Comparison of ENCODE assay signal across 8 mouse cellular contexts in genomic region chr10:118810908-118811711, GRCm38 (mm10). TPM values are rescaled to one million over a fixed set of nuclear protein-coding genes. Genes with fewer than 3 reads are reported as not detected.
DNase-seq lines count a peak whose midpoint lies in the region; ATAC-seq and TF ChIP-seq lines count a peak whose summit lies in the region.

No protein-coding gene starts in this region.

- DNase-seq in gastrocnemius, postnatal 14 days, result peak; percentile 16
- no peak for DNase-seq in gastrocnemius, postnatal 10 days
- peak; percentile 23 to 55 for DNase-seq in heart, adult 9 months (ENCODE audit: low spot score in 2 of 2)
- peak; percentile 79 for DNase-seq in kidney, postnatal 0 days (ENCODE audit: low spot score)
- DNase-seq in left cerebral cortex, postnatal 36 days (ENCODE audit: low spot score in 2 of 2), result no peak
- DNase-seq in left cerebral cortex, adult 18-20 months (ENCODE audit: low spot score in 2 of 2), result no peak
- DNase-seq in Muller cell, postnatal 12 days (ENCODE audit: inconsistent ontology term), result no peak

- peaks cover 6% of the 10 kb centered on the region; the same call in 1 of the 2 replicates for H3K4me1 ChIP-seq in kidney, postnatal 0 days (replicated peaks; ENCODE audit: insufficient read depth, low read length)
- H3K4me1 ChIP-seq in megakaryocyte, embryonic 14.5 days, result peaks cover 15% of the 10 kb centered on the region

- H3K9me3 ChIP-seq in kidney, postnatal 0 days (replicated peaks; ENCODE audit: low read length), result no peaks in the 10 kb centered on the region
- 0 out of 2 replicates have a peak, but pooled peaks cover 3% of the 10 kb centered on the region for H3K9me3 ChIP-seq in megakaryocyte, embryonic 14.5 days

- peak; percentile 46; the same call in 1 of the 2 replicates for ATAC-seq in kidney, postnatal 0 days (replicated peaks; ENCODE audit: low FRiP score, low read depth)

- no peaks in the 10 kb centered on the region for H3K36me3 ChIP-seq in kidney, postnatal 0 days (ENCODE audit: insufficient read depth, low read length)
- no peaks in the 10 kb centered on the region for H3K36me3 ChIP-seq in megakaryocyte, embryonic 14.5 days (replicated peaks; ENCODE audit: low read length)

- H3K27ac ChIP-seq in kidney, postnatal 0 days, result peak overlapping the region; percentile 31; the same call in 1 of the 2 replicates

- H3K4me2 ChIP-seq in kidney, postnatal 0 days (ENCODE audit: low read length), result peak overlapping the region; percentile 47

- no peak overlapping the region for H3K4me3 ChIP-seq in kidney, postnatal 0 days (replicated peaks; ENCODE audit: low read depth, low read length)
- peak overlapping the region; percentile 38 for H3K4me3 ChIP-seq in megakaryocyte, embryonic 14.5 days (replicated peaks)

- no peak for TF ChIP-seq CTCF in kidney, postnatal 0 days (IDR thresholded peaks at IDR 0.05; ENCODE audit: low read depth)

- 22% methylated on average over 16 of the region's 16 CpGs for WGBS in kidney, postnatal 0 days

- no peak overlapping the region for H3K9ac ChIP-seq in kidney, postnatal 0 days (ENCODE audit: low read depth, low read length)

- intact Hi-C loops in gastrocnemius, postnatal 14 days (cut with DNase I; ENCODE audit: low total_unique reads), result no loop called here
- intact Hi-C loops in left cerebral cortex, postnatal 36 days (cut with DNase I), result no loop called here

- H3K27me3 ChIP-seq in kidney, postnatal 0 days (ENCODE audit: insufficient read depth, low read length), result no peaks in the 10 kb centered on the region
- H3K27me3 ChIP-seq in megakaryocyte, embryonic 14.5 days (replicated peaks), result peaks cover 2% of the 10 kb centered on the region

RNA-seq across cellular contexts. Expression of gene Dyrk2, which starts 58.9 kb away (rescaled TPM):
- 10 to 100 TPM; 44.3 to 74.0 TPM for total RNA-seq in gastrocnemius, postnatal 14 days (2021)
- total RNA-seq in gastrocnemius, postnatal 10 days (2021), result 100 to 1,000 TPM in 1 of 2 experiments, 10 to 100 TPM in 1; 91.0 to 109 TPM
- polyA plus RNA-seq in kidney, postnatal 0 days (2015; fragmentation: Nextera tagmentation; extraction: Ambion mirVana), result 8.5 TPM in 2 replicates
- polyA plus RNA-seq in megakaryocyte, embryonic 14.5 days (2012; ENCODE audit: insufficient read depth, low replicate concordance), result 7.6 and 10.5 TPM in 2 replicates
- 10 to 100 TPM; 48.6 to 53.4 TPM for total RNA-seq in left cerebral cortex, postnatal 36 days (2021)
- total RNA-seq in left cerebral cortex, adult 18-20 months (2021), result 10 to 100 TPM; 42.6 to 44.1 TPM

Comparison
In these comparisons a context has a peak if more than half of its experiments do, and no peak if none do; other contexts are left out.
1. DNase-seq: peak in gastrocnemius, postnatal 14 days (single experiment), heart, adult 9 months (2 of 2) and kidney, postnatal 0 days (single experiment); none in gastrocnemius, postnatal 10 days (single experiment), left cerebral cortex, postnatal 36 days (0 of 2), left cerebral cortex, adult 18-20 months (0 of 2) and Muller cell, postnatal 12 days (single experiment).